In the genomic region with DNA sequence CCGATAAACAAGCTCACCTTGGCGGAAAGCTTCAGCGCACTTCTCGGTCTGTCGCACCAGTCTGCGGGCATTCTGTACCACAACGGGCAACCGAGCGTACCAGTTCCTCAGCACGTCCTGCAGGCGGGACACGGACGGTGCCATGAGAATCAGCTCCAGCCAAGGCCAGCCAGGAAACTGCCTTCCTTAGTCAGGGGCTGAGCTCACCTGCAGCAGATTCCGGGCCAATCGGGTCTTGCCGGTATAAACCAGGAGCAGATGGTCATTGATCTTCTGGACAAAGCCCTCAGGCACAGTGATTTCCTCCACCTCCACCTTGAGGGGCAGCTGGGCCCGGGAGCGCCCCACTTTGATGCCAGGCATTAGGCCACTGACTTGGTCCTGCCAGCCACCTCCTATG, we compare ENCODE assay signal across 22 mouse cellular contexts. TPM values are rescaled to one million over a fixed set of nuclear protein-coding genes. Genes with fewer than 3 reads are reported as not detected.
DNase-seq lines count a peak whose midpoint lies in the region; ATAC-seq lines count a peak whose summit lies in the region.
"Had no signal": no experiment of that assay in that cellular context is flagged by ENCODE, and none has a peak within 500 bp of the region (broad histone marks: within the 10 kb centered on the region; RNA-seq: fewer than 3 reads in every experiment).

No protein-coding gene starts in this region.

- no peak overlapping the region for H3K9ac ChIP-seq in liver, embryonic 11.5 days (ENCODE audit: low read depth, low read length)
- H3K9ac ChIP-seq: heart, embryonic 15.5 days; intestine, embryonic 15.5 days; limb, embryonic 12.5 days; midbrain, embryonic 12.5 days; neural tube, embryonic 13.5 days had no signal

- H3K27me3 ChIP-seq in splenic B cell, adult 2 months (ENCODE audit: control insufficient read depth, insufficient read depth, low read length, poor library complexity, severe bottlenecking) = no peaks in the 10 kb centered on the region
- H3K27me3 ChIP-seq in liver, embryonic 11.5 days (replicated peaks; ENCODE audit: control insufficient read depth, insufficient read depth, low read length) = no peaks in the 10 kb centered on the region
- no peaks in the 10 kb centered on the region for H3K27me3 ChIP-seq in midbrain, embryonic 10.5 days (ENCODE audit: low read depth, poor library complexity, severe bottlenecking)
- H3K27me3 ChIP-seq: CH12.LX; heart, embryonic 15.5 days; intestine, embryonic 15.5 days; limb, embryonic 12.5 days; midbrain, embryonic 12.5 days; neural tube, embryonic 13.5 days had no signal

- peak; percentile 9 to 22 for DNase-seq in kidney, postnatal 36 days
- DNase-seq in kidney, adult 8-10 months = no peak
- DNase-seq in cerebellum, adult 18-20 months = peak; percentile 73 to 78
- peak; percentile 67 to 69 for DNase-seq in cerebellum, postnatal 10 days
- DNase-seq in splenic B cell, adult 2 months (ENCODE audit: low read depth, low spot score) = peak; percentile 10
- no peak for DNase-seq in layer of hippocampus, adult 11-12 months (ENCODE audit: low spot score)
- DNase-seq in liver, embryonic 11.5 days (ENCODE audit: low spot score) = no peak
- DNase-seq in midbrain, embryonic 10.5 days (ENCODE audit: low spot score) = no peak
- DNase-seq: adrenal gland, adult 8-10 months; B cell, adult 2 months; gastrocnemius, postnatal 25 days; heart, adult 11 months; lung, postnatal 36 days had no signal

- WGBS in liver, embryonic 11.5 days = 96% methylated on average over 18 of the region's 18 CpGs
- 96% methylated on average over 18 of the region's 18 CpGs for WGBS in midbrain, embryonic 10.5 days

- H3K4me2 ChIP-seq in liver, embryonic 11.5 days = no peak overlapping the region
- H3K4me2 ChIP-seq: heart, embryonic 15.5 days; intestine, embryonic 15.5 days; limb, embryonic 12.5 days; midbrain, embryonic 12.5 days; neural tube, embryonic 13.5 days had no signal

- H3K36me3 ChIP-seq in splenic B cell, adult 2 months (ENCODE audit: control insufficient read depth, insufficient read depth, low read length, poor library complexity, severe bottlenecking) = peaks cover 7% of the 10 kb centered on the region
- H3K36me3 ChIP-seq in liver, embryonic 11.5 days (ENCODE audit: control insufficient read depth, insufficient read depth, low read length) = peaks cover 44% of the 10 kb centered on the region
- H3K36me3 ChIP-seq in midbrain, embryonic 10.5 days = peaks cover 98% of the 10 kb centered on the region

- no peaks in the 10 kb centered on the region for H3K4me1 ChIP-seq in liver, embryonic 11.5 days (replicated peaks; ENCODE audit: control insufficient read depth, insufficient read depth, low read length)
- H3K4me1 ChIP-seq in midbrain, embryonic 10.5 days = no peaks in the 10 kb centered on the region
- H3K4me1 ChIP-seq: heart, embryonic 10.5 days; heart, embryonic 15.5 days; intestine, embryonic 15.5 days; limb, embryonic 12.5 days; midbrain, embryonic 12.5 days; neural tube, embryonic 13.5 days had no signal

- no peaks in the 10 kb centered on the region for H3K9me3 ChIP-seq in liver, embryonic 11.5 days (ENCODE audit: control insufficient read depth, low read length)
- no peaks in the 10 kb centered on the region for H3K9me3 ChIP-seq in midbrain, embryonic 10.5 days (replicated peaks)
- H3K9me3 ChIP-seq: heart, embryonic 10.5 days; heart, embryonic 15.5 days; intestine, embryonic 15.5 days; limb, embryonic 12.5 days; midbrain, embryonic 12.5 days; neural tube, embryonic 13.5 days had no signal

- no peak for ATAC-seq in liver, embryonic 11.5 days (replicated peaks; ENCODE audit: low FRiP score)
- ATAC-seq: forebrain, embryonic 14.5 days; hindbrain, embryonic 16.5 days; intestine, embryonic 15.5 days had no signal

- no peak overlapping the region for H3K27ac ChIP-seq in liver, embryonic 11.5 days (ENCODE audit: low read depth, low read length)
- H3K27ac ChIP-seq in midbrain, embryonic 10.5 days (replicated peaks) = no peak overlapping the region
- H3K27ac ChIP-seq: heart, embryonic 10.5 days; heart, embryonic 15.5 days; intestine, embryonic 15.5 days; limb, embryonic 12.5 days; midbrain, embryonic 12.5 days; neural tube, embryonic 13.5 days had no signal

- H3K4me3 ChIP-seq in liver, embryonic 11.5 days (ENCODE audit: low read depth, low read length) = no peak overlapping the region
- H3K4me3 ChIP-seq in midbrain, embryonic 10.5 days = no peak overlapping the region
- H3K4me3 ChIP-seq: heart, embryonic 10.5 days; heart, embryonic 15.5 days; intestine, embryonic 15.5 days; limb, embryonic 12.5 days; midbrain, embryonic 12.5 days; neural tube, embryonic 13.5 days had no signal

RNA-seq across cellular contexts. Expression of a gene that starts 18.5 kb away (rescaled TPM):
- 6.8 and 9.0 TPM in 2 replicates for polyA plus RNA-seq in liver, embryonic 11.5 days (2014; fragmentation: Nextera tagmentation; extraction: Ambion mirVana)
- polyA plus RNA-seq in midbrain, embryonic 10.5 days (2016; fragmentation: Nextera tagmentation; extraction: Ambion mirVana) = 12.2 and 12.7 TPM in 2 replicates

RNA-seq across cellular contexts. Expression of a gene that starts 35.9 kb away (rescaled TPM):
- polyA plus RNA-seq in liver, embryonic 11.5 days (2014; fragmentation: Nextera tagmentation; extraction: Ambion mirVana) = 21.9 and 22.0 TPM in 2 replicates
- 24.3 and 25.4 TPM in 2 replicates for polyA plus RNA-seq in midbrain, embryonic 10.5 days (2016; fragmentation: Nextera tagmentation; extraction: Ambion mirVana)

RNA-seq across cellular contexts. Expression of a gene that starts 37.2 kb away (rescaled TPM):
- 187 and 214 TPM in 2 replicates for polyA plus RNA-seq in liver, embryonic 11.5 days (2014; fragmentation: Nextera tagmentation; extraction: Ambion mirVana)
- polyA plus RNA-seq in midbrain, embryonic 10.5 days (2016; fragmentation: Nextera tagmentation; extraction: Ambion mirVana) = 222 and 225 TPM in 2 replicates

RNA-seq across cellular contexts. Expression of a gene that starts 37.4 kb away (rescaled TPM):
- 51.4 and 57.3 TPM in 2 replicates for polyA plus RNA-seq in liver, embryonic 11.5 days (2014; fragmentation: Nextera tagmentation; extraction: Ambion mirVana)
- 75.4 and 78.2 TPM in 2 replicates for polyA plus RNA-seq in midbrain, embryonic 10.5 days (2016; fragmentation: Nextera tagmentation; extraction: Ambion mirVana)

Comparison
In these comparisons a context has a peak if more than half of its experiments do, and no peak if none do; other contexts are left out.
1. DNase-seq: peak in kidney, postnatal 36 days (2 of 2), cerebellum, adult 18-20 months (2 of 2), cerebellum, postnatal 10 days (2 of 2) and splenic B cell, adult 2 months (single experiment); none in kidney, adult 8-10 months (0 of 2), layer of hippocampus, adult 11-12 months (single experiment), liver, embryonic 11.5 days (single experiment) and midbrain, embryonic 10.5 days (single experiment).